Mouse (Mus musculus): ENCODE results near the gene Cgrrf1.

DNA sequence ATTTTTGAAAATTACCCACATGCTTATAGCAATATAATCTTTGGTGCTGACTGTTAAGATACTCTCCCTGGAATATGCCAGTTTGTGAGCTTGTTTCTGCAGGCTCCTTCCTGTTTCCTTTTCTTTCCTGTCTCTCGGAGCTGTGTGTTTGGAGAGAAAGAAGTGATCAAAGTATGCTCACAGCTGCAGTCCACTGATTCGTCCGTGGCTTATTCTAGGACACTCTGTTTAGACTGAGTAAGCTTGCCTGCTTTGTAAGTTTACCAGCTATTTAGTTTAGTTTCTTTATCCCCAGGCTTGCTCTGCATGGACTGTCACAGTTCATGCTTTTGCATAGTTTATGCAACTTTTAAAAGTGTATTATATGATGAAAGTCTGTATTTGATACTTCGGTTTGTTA, 7.4 kb downstream of the Cgrrf1 start:
- TF ChIP-seq CTCF (IDR thresholded peaks at IDR 0.05; ENCODE audit: insufficient read depth, low read depth, low read length) = no peak
- no peak for TF ChIP-seq POLR2A (IDR thresholded peaks at IDR 0.05; ENCODE audit: insufficient read depth, low read depth, low read length)

Data from olfactory bulb, adult 2 months (tissue).